Mouse (Mus musculus) kidney, embryonic 16.5 days (tissue): Measurements from ENCODE around the gene Slc16a8. TPM values are rescaled to one million over a fixed set of nuclear protein-coding genes. Genes with fewer than 3 reads are reported as not detected.

Source experiments
- ATAC-seq: fragments of 200-750 bp; cut with Nextera tagmentation; 2 replicates; pipeline ENCODE4 v1.8.0; 2017; ENCODE audit warnings: moderate TSS enrichment; ENCODE audit not compliant: low FRiP score, low TSS enrichment
- H3K27ac ChIP-seq: fragments of 300-500 bp; sonication (generic); 2 replicates; pipeline ENCODE4 v1.5.1; 2014; ENCODE audit warnings: low read length
- H3K27me3 ChIP-seq: fragments of 300-500 bp; sonication (generic); 2 replicates; pipeline ENCODE4 v1.6.1; 2014; ENCODE audit warnings: low read length, control low read depth, mixed read lengths; ENCODE audit not compliant: insufficient read depth
- H3K36me3 ChIP-seq: fragments of 300-500 bp; sonication (generic); 2 replicates; pipeline ENCODE4 v1.6.1; 2014; ENCODE audit warnings: low read length, control low read depth, mixed read lengths; ENCODE audit not compliant: insufficient read depth
- H3K4me1 ChIP-seq: fragments of 300-500 bp; sonication (generic); 2 replicates; pipeline ENCODE4 v1.6.1; 2014; ENCODE audit warnings: low read length, control low read depth, mixed read lengths; ENCODE audit not compliant: insufficient read depth
- H3K4me2 ChIP-seq: fragments of 300-500 bp; sonication (generic); replicated peaks from 2 replicates; pipeline ENCODE4 v1.6.1; 2014; ENCODE audit warnings: low read depth, low read length
- H3K4me3 ChIP-seq: fragments of 300-500 bp; sonication (generic); 2 replicates; pipeline ENCODE4 v1.5.1; 2014; ENCODE audit warnings: mild to moderate bottlenecking, low read length
- H3K9ac ChIP-seq: fragments of 300-500 bp; sonication (generic); replicated peaks from 2 replicates; pipeline ENCODE4 v1.6.1; 2014; ENCODE audit warnings: low read length
- H3K9me3 ChIP-seq: fragments of 300-500 bp; sonication (generic); 2 replicates; pipeline ENCODE4 v1.6.1; 2016; ENCODE audit warnings: low read length, control low read depth
- WGBS: fragments of 180-500 bp; shearing (Covaris S2); extraction: QIAGEN DNeasy Blood & Tissue Kit; methylation state at CpG from one replicate; pipeline ENCODE4 v1.1.7; 2014; 5-methylcytosine and 5-hydroxymethylcytosine counted together
- polyA plus RNA-seq: library from polyadenylated mRNA; unstranded; fragments of >200 nt; fragmentation: Nextera tagmentation; extraction: Ambion mirVana; gene quantifications from 2 replicates; pipeline ENCODE4 v1.2.1, GENCODE M21; 2015

Slc16a8 gene
- polyA plus RNA-seq, 1 experiment from 2014 or later: 0.24 TPM

DNA sequence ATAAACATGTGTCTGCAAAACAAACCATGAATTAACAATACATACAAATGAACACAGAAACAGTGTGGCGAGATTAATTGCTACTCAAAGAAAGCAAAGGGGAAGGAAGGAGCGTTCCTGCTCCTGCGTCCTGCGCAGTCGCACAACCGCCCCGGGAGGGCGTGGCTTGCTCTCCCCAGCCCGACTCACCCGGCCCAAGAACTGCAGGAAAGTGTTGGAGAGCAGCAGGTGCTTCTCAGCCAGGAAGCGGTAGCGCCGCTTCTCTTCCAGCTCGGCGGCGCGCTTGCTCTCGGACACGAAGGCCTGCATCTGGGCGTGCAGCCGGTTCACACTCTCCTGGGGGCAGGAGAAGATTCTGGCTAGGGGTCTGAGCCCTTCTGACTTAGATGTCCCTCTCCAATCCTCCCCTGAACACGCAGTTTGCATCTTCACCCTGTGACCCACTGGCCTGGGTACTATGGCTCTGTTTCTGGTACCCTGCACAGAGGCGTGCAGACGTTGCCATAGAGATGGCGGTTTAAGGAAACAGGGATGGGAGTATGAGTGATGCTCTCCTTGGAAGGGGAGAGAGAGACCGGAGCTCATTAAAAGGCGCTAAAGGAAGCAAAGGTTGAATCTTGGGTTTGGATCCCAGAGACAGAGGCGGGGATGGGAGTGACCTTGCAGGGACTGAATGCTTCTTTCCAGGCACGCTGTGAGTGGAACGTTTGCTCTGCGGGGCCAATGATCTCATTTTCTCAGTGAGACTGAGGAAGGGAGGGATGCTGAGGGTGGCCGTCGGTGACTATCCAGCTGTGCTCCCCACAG lies 16.0 kb upstream of the Slc16a8 start:
- WGBS: 2% methylated on average over 33 of the region's 33 CpGs
- Histone ChIP-seq H3K9ac (peak overlapping the region; percentile 58), H3K36me3 (no peaks in the 10 kb centered on the region)

DNA sequence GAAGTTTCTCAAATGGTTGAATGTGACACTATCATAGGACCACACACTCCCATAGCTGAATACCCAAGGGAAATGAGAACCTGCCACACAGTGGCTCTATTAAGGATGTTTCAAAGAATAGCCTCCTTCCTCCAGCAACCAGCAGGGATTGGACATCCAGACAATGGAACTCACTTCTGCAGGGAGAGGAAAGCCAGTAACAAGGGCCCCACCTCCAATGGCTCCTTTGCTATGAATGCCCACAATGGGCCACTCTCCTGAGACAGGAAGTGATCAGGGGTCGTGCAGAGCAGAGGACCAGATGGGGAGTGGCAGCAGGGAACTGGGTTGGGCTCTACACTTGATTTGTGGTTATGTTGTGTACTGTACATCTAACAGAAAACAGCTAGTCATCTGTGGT lies 14.0 kb upstream of the Slc16a8 start:
- Histone ChIP-seq H3K4me3 (no peak overlapping the region), H3K4me2 (no peak overlapping the region), H3K4me1 (peaks cover 12% of the 10 kb centered on the region), H3K27ac (no peak overlapping the region), H3K9me3 (no peaks in the 10 kb centered on the region; the same call in 1 of the 2 replicates), H3K9ac (no peak overlapping the region), H3K27me3 (0 out of 2 replicates have a peak, but pooled peaks cover 2% of the 10 kb centered on the region), H3K36me3 (no peaks in the 10 kb centered on the region)
- no peak for ATAC-seq
- WGBS: 38% methylated on average over 1 of the region's 1 CpGs

More for the DNA sequence above, 16.0 kb upstream of the Slc16a8 start:
- Histone ChIP-seq H3K9me3 (no peaks in the 10 kb centered on the region), H3K4me1 (peaks cover 12% of the 10 kb centered on the region), H3K4me2 (peak overlapping the region; percentile 55), H3K4me3 (peak overlapping the region; percentile 40), H3K27me3 (no peaks in the 10 kb centered on the region), H3K27ac (no peak overlapping the region)
- peak; percentile 75 for ATAC-seq

DNA sequence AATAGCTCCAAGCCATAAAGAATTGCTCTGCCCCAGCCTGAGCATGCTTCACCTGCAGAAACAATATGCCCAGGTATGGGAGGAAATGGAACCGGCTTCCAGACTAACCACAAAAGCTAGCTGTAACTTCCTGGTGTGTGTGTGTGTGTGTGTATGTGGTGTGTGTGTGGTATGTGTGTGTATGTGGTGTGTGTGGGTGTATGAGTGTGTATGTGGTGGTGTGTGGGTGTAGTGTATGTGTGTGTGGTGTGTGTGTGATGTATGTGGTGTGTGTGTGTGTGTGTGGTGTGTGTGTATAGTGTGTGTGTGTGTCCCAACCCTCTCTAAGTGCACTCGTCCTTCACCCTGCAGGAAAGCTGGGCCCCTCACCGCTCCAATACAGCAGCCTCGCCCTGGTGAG lies 10.8 kb upstream of the Slc16a8 start:
- no peak overlapping the region for H3K9ac ChIP-seq
- WGBS: 63% methylated on average over 4 of the region's 4 CpGs
- no peaks in the 10 kb centered on the region for H3K36me3 ChIP-seq
- peaks cover 23% of the 10 kb centered on the region for H3K4me1 ChIP-seq
- H3K9me3 ChIP-seq: no peaks in the 10 kb centered on the region; the same call in 1 of the 2 replicates
- H3K27me3 ChIP-seq: peaks cover 27% of the 10 kb centered on the region; the same call in 1 of the 2 replicates
- no peak for ATAC-seq
- H3K4me2 ChIP-seq: no peak overlapping the region
- no peak overlapping the region for H3K4me3 ChIP-seq
- no peak overlapping the region for H3K27ac ChIP-seq

DNA sequence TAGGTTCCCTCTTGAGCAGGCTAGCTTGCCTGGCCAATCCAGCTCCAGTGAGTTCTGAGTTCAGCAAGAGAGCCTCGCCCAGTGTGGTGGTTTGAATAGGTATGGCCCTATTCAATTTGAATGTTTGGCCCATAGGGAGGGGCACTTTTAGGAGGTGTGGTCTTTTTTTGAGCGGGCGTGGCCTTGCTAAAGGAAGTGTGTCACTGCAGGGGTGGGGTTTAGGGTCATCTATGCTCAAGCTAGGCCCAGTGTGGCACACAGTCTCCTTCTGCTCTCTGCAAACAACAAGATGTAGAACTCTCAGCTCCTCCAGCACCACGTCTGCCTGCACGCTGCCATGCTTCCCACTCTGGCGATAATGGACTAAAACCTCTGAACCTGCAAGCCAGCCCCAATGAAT lies 9.2 kb upstream of the Slc16a8 start:
- Histone ChIP-seq H3K4me2 (no peak overlapping the region), H3K4me1 (peaks cover 27% of the 10 kb centered on the region), H3K9ac (no peak overlapping the region), H3K4me3 (no peak overlapping the region), H3K36me3 (no peaks in the 10 kb centered on the region), H3K27ac (no peak overlapping the region), H3K9me3 (no peaks in the 10 kb centered on the region; the same call in 1 of the 2 replicates), H3K27me3 (peaks cover 31% of the 10 kb centered on the region; the same call in 1 of the 2 replicates)
- ATAC-seq: no peak
- 95% methylated on average over 6 of the region's 6 CpGs for WGBS

DNA sequence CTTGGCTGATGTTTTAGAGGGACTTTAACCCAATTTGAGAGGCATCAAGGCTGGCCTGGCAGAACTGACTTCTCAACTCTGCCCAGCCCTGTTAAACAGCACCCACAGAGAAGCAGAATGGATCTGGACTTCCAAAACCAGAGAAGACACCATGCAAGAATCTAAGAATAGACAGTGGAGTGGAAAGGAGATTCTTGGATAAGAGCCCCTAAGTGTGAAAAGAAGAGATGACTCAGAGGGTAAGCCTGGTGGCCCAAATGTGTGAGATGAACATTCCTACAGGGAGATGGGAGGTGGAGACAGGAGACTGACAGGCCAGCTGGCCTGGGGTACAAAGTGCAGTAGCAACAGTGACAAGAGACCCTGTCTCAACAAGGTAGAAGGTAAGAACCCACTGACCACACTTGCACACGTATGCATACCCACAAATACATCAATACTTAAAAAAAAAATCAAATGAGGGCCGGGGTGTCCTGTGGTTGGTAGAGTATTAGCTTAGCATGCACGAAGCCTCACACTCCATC lies 8.3 kb upstream of the Slc16a8 start:
- Histone ChIP-seq H3K9ac (no peak overlapping the region), H3K9me3 (no peaks in the 10 kb centered on the region; the same call in 1 of the 2 replicates), H3K4me3 (no peak overlapping the region), H3K36me3 (no peaks in the 10 kb centered on the region), H3K27ac (no peak overlapping the region), H3K4me2 (no peak overlapping the region), H3K27me3 (peaks cover 31% of the 10 kb centered on the region; the same call in 1 of the 2 replicates), H3K4me1 (peaks cover 29% of the 10 kb centered on the region)
- 94% methylated on average over 3 of the region's 3 CpGs for WGBS
- ATAC-seq: no peak

DNA sequence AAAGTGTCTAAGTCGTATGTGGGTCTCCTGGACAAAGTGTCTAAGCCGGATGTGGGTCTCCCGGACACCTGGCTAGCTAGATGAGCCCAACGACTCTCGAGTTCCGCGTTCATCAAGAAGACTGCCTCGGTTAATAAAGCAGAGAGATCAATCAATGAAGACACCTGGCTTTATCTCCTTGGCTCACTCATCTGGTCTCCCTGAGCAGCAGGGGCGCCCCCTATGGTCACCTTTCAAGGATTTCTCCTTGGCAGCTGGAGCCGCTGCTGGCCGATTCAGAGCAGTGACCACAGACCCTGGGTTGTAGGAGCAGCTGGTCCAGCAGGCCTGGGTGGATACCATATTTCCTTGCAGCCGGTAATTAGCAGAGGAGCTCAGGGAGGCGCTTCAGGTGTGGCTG lies 7.8 kb upstream of the Slc16a8 start:
- Histone ChIP-seq H3K36me3 (no peaks in the 10 kb centered on the region), H3K4me1 (peaks cover 29% of the 10 kb centered on the region), H3K9me3 (no peaks in the 10 kb centered on the region; the same call in 1 of the 2 replicates), H3K4me3 (peak overlapping the region; percentile 66; the same call in 1 of the 2 replicates), H3K4me2 (peak overlapping the region; percentile 100), H3K27me3 (peaks cover 31% of the 10 kb centered on the region; the same call in 1 of the 2 replicates), H3K9ac (no peak overlapping the region), H3K27ac (no peak overlapping the region)
- ATAC-seq: no peak
- 18% methylated on average over 13 of the region's 13 CpGs for WGBS

DNA sequence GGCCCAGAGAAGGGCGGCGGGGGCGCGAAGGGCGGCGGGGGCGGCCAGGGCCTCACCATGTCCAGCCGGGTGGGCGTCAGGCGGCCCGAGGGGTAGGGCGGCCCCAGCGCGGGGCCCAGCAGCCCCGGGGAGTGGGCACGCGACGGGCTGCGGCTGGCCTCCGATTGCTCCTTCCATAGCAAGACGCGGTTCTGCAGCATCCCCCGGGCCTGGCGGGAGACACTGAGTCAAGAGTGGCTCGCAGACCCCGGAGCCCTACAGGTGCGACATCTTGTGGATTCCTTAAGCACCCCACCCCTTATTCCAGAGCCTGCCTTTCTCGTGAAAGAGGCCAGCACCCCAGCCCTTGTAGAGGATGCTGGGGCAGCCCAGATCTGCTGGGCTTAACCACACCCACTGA lies 7.2 kb upstream of the Slc16a8 start:
- peak; percentile 52 for ATAC-seq
- no peaks in the 10 kb centered on the region; the same call in 1 of the 2 replicates for H3K9me3 ChIP-seq
- H3K27me3 ChIP-seq: peaks cover 31% of the 10 kb centered on the region; the same call in 1 of the 2 replicates
- peak overlapping the region; percentile 100 for H3K4me2 ChIP-seq
- no peak overlapping the region for H3K27ac ChIP-seq
- H3K36me3 ChIP-seq: no peaks in the 10 kb centered on the region
- peaks cover 29% of the 10 kb centered on the region for H3K4me1 ChIP-seq
- H3K9ac ChIP-seq: peak overlapping the region; percentile 75
- under 1% methylated on average over 22 of the region's 28 CpGs for WGBS
- peak overlapping the region; percentile 66 for H3K4me3 ChIP-seq

DNA sequence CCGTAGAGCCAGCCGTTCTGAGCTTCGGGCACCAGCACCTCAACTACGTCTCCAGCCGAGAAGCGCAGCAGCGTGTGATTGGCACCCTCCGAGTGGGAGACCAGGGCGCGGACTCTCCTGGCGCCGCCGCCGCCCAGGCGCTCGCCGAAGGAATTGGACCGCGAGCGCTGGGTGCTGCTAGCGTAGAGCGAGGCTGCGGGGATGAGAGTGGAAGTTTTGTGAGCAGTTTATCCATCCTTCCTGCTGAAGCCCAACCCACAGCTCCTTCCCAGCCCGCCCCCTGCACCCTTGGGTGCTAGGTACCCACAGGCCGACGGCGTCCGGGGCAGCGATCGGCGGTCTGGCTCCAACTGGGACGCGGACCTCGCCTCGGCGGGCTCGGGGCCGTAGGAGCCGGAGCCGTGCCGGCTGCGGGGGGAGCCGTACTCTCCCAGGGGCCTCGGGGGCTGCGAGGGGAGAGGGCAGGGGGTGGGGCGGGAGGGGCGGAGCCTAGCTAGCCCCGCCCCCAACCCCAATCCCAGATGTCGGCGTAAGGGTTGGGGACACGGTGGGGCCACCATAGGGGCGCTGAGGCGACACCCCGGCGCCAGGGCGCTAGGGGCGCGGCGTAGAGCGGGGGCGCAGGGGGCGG lies 6.6 kb upstream of the Slc16a8 start:
- Histone ChIP-seq H3K9me3 (no peaks in the 10 kb centered on the region; the same call in 1 of the 2 replicates), H3K4me2 (peak overlapping the region; percentile 100), H3K4me1 (peaks cover 29% of the 10 kb centered on the region), H3K9ac (peak overlapping the region; percentile 75), H3K36me3 (no peaks in the 10 kb centered on the region), H3K4me3 (peak overlapping the region; percentile 66), H3K27me3 (peaks cover 31% of the 10 kb centered on the region; the same call in 1 of the 2 replicates), H3K27ac (no peak overlapping the region)
- WGBS: under 1% methylated on average over 37 of the region's 62 CpGs
- peak; percentile 58 for ATAC-seq

DNA sequence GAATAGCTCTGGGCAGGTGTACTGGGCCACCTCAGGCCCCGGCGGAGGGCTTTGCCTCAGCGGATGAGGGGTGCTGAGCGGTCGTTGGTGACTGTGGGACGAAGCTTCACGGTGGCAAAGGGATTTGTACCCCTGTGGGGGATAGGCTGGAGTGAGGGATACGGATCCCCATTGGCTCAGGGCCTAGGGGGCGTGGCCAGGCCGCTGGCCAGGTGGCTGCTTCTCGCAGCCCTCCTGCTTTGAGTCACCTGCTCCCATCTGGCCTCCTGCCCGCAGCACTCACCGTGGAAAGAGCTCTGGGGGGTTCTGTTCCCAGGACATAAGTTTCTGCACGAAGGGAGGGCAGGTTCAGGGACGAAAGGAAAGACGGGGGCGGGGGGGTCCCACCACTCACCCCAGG lies 4.0 kb upstream of the Slc16a8 start:
- H3K4me1 ChIP-seq: peaks cover 29% of the 10 kb centered on the region
- no peak overlapping the region for H3K9ac ChIP-seq
- H3K27ac ChIP-seq: peak overlapping the region; percentile 38
- H3K4me2 ChIP-seq: no peak overlapping the region
- H3K9me3 ChIP-seq: no peaks in the 10 kb centered on the region
- no peak overlapping the region for H3K4me3 ChIP-seq
- no peak for ATAC-seq
- H3K36me3 ChIP-seq: no peaks in the 10 kb centered on the region
- peaks cover 37% of the 10 kb centered on the region for H3K27me3 ChIP-seq
- 28% methylated on average over 17 of the region's 17 CpGs for WGBS
